Mouse (Mus musculus) ES-E14 (cell line): ENCODE data around the gene Hibch. TPM values are rescaled to one million over a fixed set of nuclear protein-coding genes. Genes with fewer than 3 reads are reported as not detected.
A peak's percentile ranks its signal among the peaks of the same experiment; 100 is the strongest.

Experiments
- DNase-seq: peaks from one replicate; pipeline ENCODE4 v3.0.0-alpha.2; 2013; ENCODE audit warnings: low read depth, low spot score
- H3K27ac ChIP-seq: 2 replicates; pipeline ENCODE4 v1.5.1; 2012; ENCODE audit warnings: low read depth, mild to moderate bottlenecking, low read length, moderate library complexity, mixed read lengths; ENCODE audit not compliant: poor library complexity, insufficient read depth, severe bottlenecking
- H3K36me3 ChIP-seq: 2 replicates; pipeline ENCODE4 v1.6.1; 2012; ENCODE audit warnings: mild to moderate bottlenecking, low read length, moderate library complexity, mixed read lengths; ENCODE audit not compliant: control insufficient read depth, poor library complexity, insufficient read depth, severe bottlenecking
- H3K4me1 ChIP-seq, 2 experiments: fragments of 150-350 bp in 1 of 2; sonication (generic) in 1 of 2; 2 replicates each; pipeline ENCODE4 v1.6.1; 2012; ENCODE audit warnings: low read length in 2 of 2, mild to moderate bottlenecking in 1 of 2, mixed read lengths in 1 of 2; ENCODE audit not compliant: control insufficient read depth in 2 of 2, insufficient read depth in 2 of 2, poor library complexity in 1 of 2
- H3K4me3 ChIP-seq, 2 experiments: fragments of 150-350 bp in 1 of 2; sonication (generic) in 1 of 2; 2 replicates each; pipeline ENCODE4 v1.5.1; 2012; ENCODE audit warnings: low read length in 2 of 2, low read depth in 1 of 2, mild to moderate bottlenecking in 1 of 2, mixed read lengths in 1 of 2; ENCODE audit not compliant: insufficient read depth in 1 of 2, poor library complexity in 1 of 2, severe bottlenecking in 1 of 2
- H3K9ac ChIP-seq: 2 replicates; pipeline ENCODE4 v1.6.1; 2012; ENCODE audit warnings: low read depth, mild to moderate bottlenecking, low read length, mixed read lengths; ENCODE audit not compliant: poor library complexity, insufficient read depth, severe bottlenecking
- H3K9me3 ChIP-seq: fragments of 150-350 bp; sonication (generic); 2 replicates; pipeline ENCODE4 v1.6.1; 2012; ENCODE audit warnings: low read depth, mild to moderate bottlenecking, low read length; ENCODE audit not compliant: control insufficient read depth, insufficient read depth
- CHD2 ChIP-seq: IDR thresholded peaks from 2 replicates; pipeline ENCODE4 v1.6.1; 2014; ENCODE audit warnings: mild to moderate bottlenecking, low read depth, low read length, inconsistent platforms
- HCFC1 ChIP-seq: IDR thresholded peaks from 2 replicates; pipeline ENCODE4 v1.6.1; 2012; ENCODE audit warnings: low read length, inconsistent platforms, borderline replicate concordance; ENCODE audit not compliant: insufficient read depth
- MAFK ChIP-seq: IDR thresholded peaks from 2 replicates; pipeline ENCODE4 v1.6.1; 2014; ENCODE audit warnings: mild to moderate bottlenecking, low read depth, low read length, inconsistent platforms; ENCODE audit not compliant: insufficient read depth
- ZC3H11A ChIP-seq: IDR thresholded peaks from 2 replicates; pipeline ENCODE4 v1.6.1; 2012; ENCODE audit warnings: low read depth, mild to moderate bottlenecking, inconsistent platforms, low read length, borderline replicate concordance
- ZNF384 ChIP-seq: IDR thresholded peaks from 2 replicates; pipeline ENCODE4 v1.6.1; 2012; ENCODE audit warnings: low read depth, low read length, inconsistent platforms
- in situ Hi-C, 2 experiments: fragments of 600-800 bp; cut with MboI; formaldehyde crosslinking; loops; one replicate each; pipeline ENCODE4 v1.15.1; 2025; ENCODE audit warnings: low sequenced_read_pairs in 2 of 2, inconsistent platforms in 1 of 2; ENCODE audit not compliant: unreplicated experiment in 2 of 2
- total RNA-seq: library from RNA; depleted of rRNA; stranded (reverse); fragments of 300-350 nt; gene quantifications from 2 replicates; pipeline ENCODE4 v1.2.3, GENCODE M21; 2012

Gene Hibch
- total RNA-seq, 1 experiment: 12.9 TPM

- DNase-seq: no peak
- H3K27ac ChIP-seq: no peak overlapping the region
- no peak overlapping the region for H3K4me3 ChIP-seq
- TF ChIP-seq ZNF384 (no peak), HCFC1 (no peak), CHD2 (no peak), MAFK (no peak), ZC3H11A (no peak)
- H3K9ac ChIP-seq: no peak overlapping the region
- no peaks in the 10 kb centered on the region; the same call in 1 of the 2 replicates for H3K36me3 ChIP-seq
- in situ Hi-C loops: no loop called here
- no peaks in the 10 kb centered on the region for H3K9me3 ChIP-seq
- H3K4me1 ChIP-seq: 0 out of 4 replicates have a peak, but pooled peaks cover 0 to 2% of the 10 kb centered on the region in 2 experiments
These were observed 28.4 kb upstream of the Hibch start for GRCm38 (mm10) chr1:52816232-52816891.

DNA sequence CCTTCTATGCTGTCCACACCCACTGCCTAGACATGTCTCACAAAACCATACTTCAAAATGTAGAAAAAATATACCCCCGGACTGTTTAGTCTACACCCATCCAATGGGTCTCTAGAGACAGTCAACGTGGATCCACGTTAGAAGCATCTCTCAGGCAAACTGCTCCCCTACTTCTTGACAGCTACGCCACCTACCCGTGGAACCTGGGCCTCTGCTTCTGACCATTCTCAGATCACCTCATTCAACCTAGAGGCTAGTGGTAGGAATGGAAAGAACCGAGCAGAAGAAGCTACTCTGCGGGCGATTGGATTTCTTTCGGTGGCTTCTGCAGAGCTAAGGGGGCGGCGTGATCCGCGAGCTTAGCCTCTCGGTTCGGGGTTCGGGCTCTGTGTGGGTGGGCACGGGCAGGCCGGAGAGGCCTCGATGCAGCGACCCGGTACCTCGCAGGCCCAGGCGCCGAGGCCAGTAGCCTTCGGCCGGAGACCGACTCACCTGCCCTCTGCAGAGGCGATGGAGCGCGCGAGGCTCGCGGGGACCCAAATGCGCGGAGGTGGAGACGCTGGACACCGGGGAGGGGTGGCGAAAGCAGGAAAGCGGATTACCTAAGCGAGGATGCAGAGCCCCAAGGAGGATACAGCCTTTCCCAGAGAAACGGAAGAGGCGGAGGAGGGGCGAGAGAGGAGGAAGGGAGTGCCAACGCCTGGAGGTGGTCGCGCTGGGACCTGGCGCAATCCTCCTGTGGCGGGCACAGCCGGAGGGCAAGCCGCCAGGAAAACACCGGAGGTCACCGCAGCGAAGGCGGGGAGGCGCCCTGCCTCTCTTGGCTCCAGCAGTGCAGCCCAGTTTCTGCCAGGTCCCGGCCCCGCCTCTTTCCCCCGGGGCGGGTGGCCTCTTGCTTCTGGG is 27.6 kb upstream of the Hibch start, which contains the start of gene Inpp1:
Gene Inpp1 (minus strand): TSS at position 779 of the 903 bp plus-strand sequence.
- H3K9me3 ChIP-seq: no peaks in the 10 kb centered on the region
- no peak for TF ChIP-seq ZNF384
- no peak for TF ChIP-seq HCFC1
- no peak for TF ChIP-seq CHD2
- no peak for TF ChIP-seq MAFK
- TF ChIP-seq ZC3H11A: no peak
- DNase-seq: peak; percentile 15
- peak within 1 kb of the TSS; percentile 64 to 72 for H3K4me3 ChIP-seq
- 0 out of 4 replicates have a peak, but pooled peaks cover 0 to 2% of the 10 kb centered on the region in 2 experiments for H3K4me1 ChIP-seq
- H3K36me3 ChIP-seq: no peaks in the 10 kb centered on the region; the same call in 1 of the 2 replicates
- no peak within 1 kb of the TSS for H3K27ac ChIP-seq
- H3K9ac ChIP-seq: peak within 1 kb of the TSS; percentile 60
- in situ Hi-C loops: no loop called here

GRCm38 (mm10) chr1:52817813-52818147 is 26.9 kb upstream of the Hibch start:
- Histone ChIP-seq H3K4me1 (peaks cover 0 to 3% of the 10 kb centered on the region in 2 experiments; a peak in 1 of 4 replicates), H3K36me3 (no peaks in the 10 kb centered on the region; the same call in 1 of the 2 replicates), H3K27ac (no peak overlapping the region), H3K9ac (peak overlapping the region; percentile 60), H3K4me3 (peak overlapping the region; percentile 64 to 72; a peak in 3 of 4 replicates), H3K9me3 (no peaks in the 10 kb centered on the region)
- in situ Hi-C loops: no loop called here
- no peak for TF ChIP-seq HCFC1
- no peak for TF ChIP-seq ZC3H11A
- TF ChIP-seq MAFK: no peak
- TF ChIP-seq ZNF384: no peak
- no peak for TF ChIP-seq CHD2
- DNase-seq: no peak

DNA sequence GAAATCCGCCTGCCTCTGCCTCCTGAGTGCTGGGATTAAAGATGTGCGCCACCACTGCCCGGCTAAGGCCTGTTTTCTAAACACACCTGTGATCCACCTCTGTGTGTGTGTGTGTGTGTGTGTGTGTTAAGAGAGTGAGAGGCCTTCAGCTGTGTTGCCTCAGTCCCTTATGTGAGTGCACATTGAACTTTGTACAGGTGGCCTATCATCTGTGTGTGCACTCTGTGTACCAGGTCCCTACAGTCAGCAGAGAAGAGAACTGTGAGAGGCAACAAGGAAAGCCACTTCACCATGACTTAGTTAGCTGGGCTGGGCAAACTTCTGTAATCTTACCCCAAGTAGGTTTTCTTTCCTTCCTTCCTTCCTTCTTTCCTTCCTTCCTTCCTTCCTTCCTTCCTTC is 5.6 kb upstream of the Hibch start:
- Histone ChIP-seq H3K4me3 (no peak overlapping the region), H3K36me3 (no peaks in the 10 kb centered on the region), H3K27ac (no peak overlapping the region), H3K4me1 (no peaks in the 10 kb centered on the region; a peak in 2 of 4 replicates), H3K9me3 (no peaks in the 10 kb centered on the region), H3K9ac (no peak overlapping the region)
- no peak for TF ChIP-seq ZC3H11A
- no peak for TF ChIP-seq MAFK
- no peak for TF ChIP-seq HCFC1
- no peak for TF ChIP-seq ZNF384
- no peak for TF ChIP-seq CHD2
- DNase-seq: no peak
- in situ Hi-C loops: no loop called here
